Mouse (Mus musculus) forebrain, embryonic 10.5 days (tissue): ENCODE data around the gene Tcf12. TPM values are rescaled to one million over a fixed set of nuclear protein-coding genes. Genes with fewer than 3 reads are reported as not detected.

Experiments used
- DNase-seq: peaks from one replicate; pipeline ENCODE4 v3.0.0-alpha.2; 2017; ENCODE audit warnings: low spot score; ENCODE audit errors: extremely low spot score
- H3K27ac ChIP-seq: fragments of 300-500 bp; sonication (generic); 2 replicates; pipeline ENCODE4 v1.5.1; 2016; ENCODE audit warnings: mild to moderate bottlenecking
- H3K27me3 ChIP-seq: fragments of 300-500 bp; sonication (generic); 2 replicates; pipeline ENCODE4 v1.6.1; 2016; ENCODE audit warnings: mild to moderate bottlenecking; ENCODE audit not compliant: poor library complexity, severe bottlenecking
- H3K36me3 ChIP-seq: fragments of 300-500 bp; sonication (generic); replicated peaks from 2 replicates; pipeline ENCODE4 v1.6.1; 2016; ENCODE audit warnings: mild to moderate bottlenecking, moderate library complexity
- H3K4me1 ChIP-seq: fragments of 300-500 bp; sonication (generic); 2 replicates; pipeline ENCODE4 v1.6.1; 2016
- H3K4me3 ChIP-seq: fragments of 300-500 bp; sonication (generic); 2 replicates; pipeline ENCODE4 v1.5.1; 2016; ENCODE audit warnings: mild to moderate bottlenecking, moderate library complexity
- H3K9me3 ChIP-seq: fragments of 300-500 bp; sonication (generic); 2 replicates; pipeline ENCODE4 v1.6.1; 2016; ENCODE audit warnings: mild to moderate bottlenecking, moderate library complexity
- WGBS: fragments of 180-500 bp; shearing (Covaris S2); methylation state at CpG from one replicate; pipeline ENCODE4 v1.1.7; 2016; 5-methylcytosine and 5-hydroxymethylcytosine counted together
- polyA plus RNA-seq: library from polyadenylated mRNA; unstranded; fragments of >200 nt; fragmentation: Nextera tagmentation; extraction: Ambion mirVana; gene quantifications from 2 replicates; pipeline ENCODE4 v1.2.1, GENCODE M21; 2016

The Tcf12 gene
- polyA plus RNA-seq, 1 experiment from 2014 or later, result 110 TPM

DNA sequence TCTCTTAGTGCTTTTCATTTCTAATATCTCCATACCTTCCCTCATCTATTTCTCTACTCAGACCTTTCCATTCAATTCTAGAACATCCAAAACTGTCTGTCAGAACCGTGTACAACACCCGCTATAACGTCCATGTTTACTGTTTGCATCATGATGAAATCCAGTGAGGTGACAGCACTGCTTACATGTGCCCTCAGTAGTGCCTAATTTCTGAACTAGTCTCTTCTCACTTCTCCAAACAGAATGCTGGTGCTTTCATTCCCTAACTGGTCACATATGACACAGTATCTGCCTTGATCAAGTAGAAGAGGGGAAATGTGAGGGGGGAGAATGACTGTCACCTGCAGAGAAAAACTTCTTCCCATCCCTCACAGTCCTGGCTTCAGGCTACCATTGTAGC, 58.5 kb downstream of the Tcf12 start:
- no peak overlapping the region for H3K27ac ChIP-seq
- no peaks in the 10 kb centered on the region for H3K9me3 ChIP-seq
- no peaks in the 10 kb centered on the region for H3K27me3 ChIP-seq
- 95% methylated on average over 3 of the region's 3 CpGs for WGBS
- H3K36me3 ChIP-seq, result peaks cover 12% of the 10 kb centered on the region; the same call in 1 of the 2 replicates
- no peak for DNase-seq
- no peaks in the 10 kb centered on the region for H3K4me1 ChIP-seq
- no peak overlapping the region for H3K4me3 ChIP-seq

DNA sequence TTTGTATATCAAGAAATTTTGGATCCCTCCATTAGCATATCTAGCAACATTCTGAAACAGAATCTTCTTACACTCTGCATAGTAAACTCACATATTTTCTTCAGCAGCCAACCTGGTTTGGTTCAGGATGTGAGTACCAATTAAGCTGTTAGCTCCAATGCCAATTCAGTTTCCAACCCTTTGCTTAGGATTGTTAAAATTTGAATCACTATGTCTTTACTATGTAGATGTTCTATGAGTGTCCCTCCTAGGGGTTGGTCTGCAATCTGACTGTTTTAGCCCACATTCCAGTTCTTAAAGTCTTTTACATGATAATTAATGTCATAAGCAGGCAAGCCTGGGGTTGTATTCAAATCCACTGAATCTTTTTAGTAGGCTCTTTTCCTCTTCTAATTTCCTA, 71.5 kb downstream of the Tcf12 start:
- H3K27ac ChIP-seq, result no peak overlapping the region
- H3K4me3 ChIP-seq, result no peak overlapping the region
- no peak for DNase-seq
- no peaks in the 10 kb centered on the region for H3K27me3 ChIP-seq
- H3K9me3 ChIP-seq, result no peaks in the 10 kb centered on the region
- no peaks in the 10 kb centered on the region for H3K36me3 ChIP-seq
- H3K4me1 ChIP-seq, result peaks cover 22% of the 10 kb centered on the region; the same call in 1 of the 2 replicates

DNA sequence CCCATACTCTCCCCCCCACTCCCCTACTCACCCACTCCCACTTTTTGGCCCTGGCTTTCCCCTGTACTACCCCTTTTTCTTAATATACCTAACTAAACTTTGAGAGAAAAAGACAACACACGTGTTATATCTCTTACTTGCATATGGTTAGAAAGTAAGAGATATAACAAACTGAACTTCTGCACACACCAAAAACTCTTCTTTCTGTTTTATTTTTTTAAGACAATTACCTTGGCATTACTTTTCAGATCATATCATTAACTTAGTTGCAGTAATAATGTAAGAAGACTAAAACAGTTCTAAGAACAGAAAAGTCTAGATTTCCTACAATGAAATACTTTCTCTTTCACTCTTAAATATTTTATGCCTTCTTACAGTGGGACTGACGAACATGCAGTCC, 72.3 kb downstream of the Tcf12 start:
- H3K9me3 ChIP-seq, result no peaks in the 10 kb centered on the region
- DNase-seq, result no peak
- no peaks in the 10 kb centered on the region for H3K36me3 ChIP-seq
- H3K27ac ChIP-seq, result no peak overlapping the region
- no peak overlapping the region for H3K4me3 ChIP-seq
- H3K4me1 ChIP-seq, result peaks cover 22% of the 10 kb centered on the region; the same call in 1 of the 2 replicates
- WGBS, result 91% methylated on average over 2 of the region's 2 CpGs
- no peaks in the 10 kb centered on the region for H3K27me3 ChIP-seq

GRCm38 (mm10) chr9:72037059-72037516, 74.6 kb downstream of the Tcf12 start:
- H3K9me3 ChIP-seq, result no peaks in the 10 kb centered on the region
- 95% methylated on average over 2 of the region's 2 CpGs for WGBS
- H3K27me3 ChIP-seq, result no peaks in the 10 kb centered on the region
- no peak overlapping the region for H3K27ac ChIP-seq
- peaks cover 22% of the 10 kb centered on the region; the same call in 1 of the 2 replicates for H3K4me1 ChIP-seq
- no peaks in the 10 kb centered on the region for H3K36me3 ChIP-seq
- no peak overlapping the region for H3K4me3 ChIP-seq
- DNase-seq, result no peak

DNA sequence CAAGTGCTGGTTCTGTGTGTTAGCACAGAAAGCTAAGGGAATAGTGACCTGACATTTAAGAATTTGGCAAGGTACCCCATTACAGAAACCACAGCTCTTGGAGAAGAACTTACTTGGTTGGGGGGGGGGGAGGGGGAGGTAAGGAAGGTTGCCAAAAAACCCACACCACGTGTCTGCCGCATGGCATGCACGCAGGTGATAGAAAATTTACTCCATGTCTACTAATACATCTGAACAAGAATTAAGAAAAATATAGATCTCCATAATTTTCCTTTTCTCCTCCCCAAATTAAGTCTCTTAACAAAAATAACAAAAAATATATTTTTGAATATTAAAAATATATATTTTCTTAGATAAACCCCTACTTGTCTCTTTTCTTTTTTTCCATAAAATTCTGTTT, 75.4 kb downstream of the Tcf12 start:
- Histone ChIP-seq H3K4me1 (peaks cover 22% of the 10 kb centered on the region; the same call in 1 of the 2 replicates), H3K4me3 (no peak overlapping the region), H3K9me3 (no peaks in the 10 kb centered on the region), H3K27me3 (no peaks in the 10 kb centered on the region), H3K27ac (no peak overlapping the region), H3K36me3 (no peaks in the 10 kb centered on the region)
- no peak for DNase-seq
- 95% methylated on average over 3 of the region's 3 CpGs for WGBS

- no peaks in the 10 kb centered on the region for H3K27me3 ChIP-seq
- WGBS, result 93% methylated on average over 2 of the region's 2 CpGs
- H3K4me1 ChIP-seq, result peaks cover 24% of the 10 kb centered on the region; the same call in 1 of the 2 replicates
- H3K36me3 ChIP-seq, result no peaks in the 10 kb centered on the region
- no peaks in the 10 kb centered on the region for H3K9me3 ChIP-seq
- H3K27ac ChIP-seq, result no peak overlapping the region
- H3K4me3 ChIP-seq, result no peak overlapping the region
- DNase-seq, result no peak
These were observed 78.4 kb downstream of the Tcf12 start for GRCm38 (mm10) chr9:72033271-72033670.

DNA sequence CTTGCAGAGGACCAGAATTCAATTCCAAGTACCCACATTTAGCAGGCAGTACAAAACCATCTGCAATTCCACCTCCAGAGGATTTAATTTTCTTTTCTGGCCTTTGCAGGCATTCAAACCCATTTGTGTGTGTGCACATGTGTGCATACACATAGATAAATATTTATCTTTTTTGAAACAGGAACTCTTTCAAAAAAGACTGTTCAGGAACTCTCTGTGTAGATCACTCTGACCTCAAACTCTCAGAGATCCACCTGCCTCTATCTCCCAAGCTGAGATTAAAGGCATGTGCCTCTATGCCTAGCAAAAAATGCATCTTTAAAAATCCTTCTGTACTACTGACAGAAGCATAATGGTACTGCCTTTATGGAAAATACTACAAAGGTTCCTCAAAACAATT, 81.4 kb downstream of the Tcf12 start:
- DNase-seq, result no peak
- peaks cover 9% of the 10 kb centered on the region; the same call in 1 of the 2 replicates for H3K4me1 ChIP-seq
- H3K27me3 ChIP-seq, result no peaks in the 10 kb centered on the region
- no peaks in the 10 kb centered on the region for H3K36me3 ChIP-seq
- H3K9me3 ChIP-seq, result no peaks in the 10 kb centered on the region
- H3K27ac ChIP-seq, result no peak overlapping the region
- no peak overlapping the region for H3K4me3 ChIP-seq

- Histone ChIP-seq H3K9me3 (no peaks in the 10 kb centered on the region), H3K27me3 (no peaks in the 10 kb centered on the region), H3K4me3 (no peak overlapping the region), H3K36me3 (no peaks in the 10 kb centered on the region), H3K4me1 (peaks cover 9% of the 10 kb centered on the region; the same call in 1 of the 2 replicates), H3K27ac (no peak overlapping the region)
- 97% methylated on average over 1 of the region's 1 CpGs for WGBS
- no peak for DNase-seq
These were observed 82.1 kb downstream of the Tcf12 start for GRCm38 (mm10) chr9:72029601-72030000.

GRCm38 (mm10) chr9:72023274-72023673, 88.4 kb downstream of the Tcf12 start:
- Histone ChIP-seq H3K36me3 (no peaks in the 10 kb centered on the region), H3K27me3 (no peaks in the 10 kb centered on the region), H3K27ac (no peak overlapping the region), H3K4me3 (no peak overlapping the region), H3K9me3 (no peaks in the 10 kb centered on the region), H3K4me1 (peaks cover 12% of the 10 kb centered on the region; the same call in 1 of the 2 replicates)
- no peak for DNase-seq
- WGBS, result 92% methylated on average over 5 of the region's 5 CpGs

GRCm38 (mm10) chr9:72021512-72021911, 90.2 kb downstream of the Tcf12 start:
- no peaks in the 10 kb centered on the region for H3K9me3 ChIP-seq
- no peaks in the 10 kb centered on the region for H3K27me3 ChIP-seq
- peaks cover 15% of the 10 kb centered on the region; the same call in 1 of the 2 replicates for H3K4me1 ChIP-seq
- DNase-seq, result no peak
- H3K4me3 ChIP-seq, result no peak overlapping the region
- WGBS, result 90% methylated on average over 3 of the region's 3 CpGs
- H3K36me3 ChIP-seq, result no peaks in the 10 kb centered on the region
- H3K27ac ChIP-seq, result no peak overlapping the region

DNA sequence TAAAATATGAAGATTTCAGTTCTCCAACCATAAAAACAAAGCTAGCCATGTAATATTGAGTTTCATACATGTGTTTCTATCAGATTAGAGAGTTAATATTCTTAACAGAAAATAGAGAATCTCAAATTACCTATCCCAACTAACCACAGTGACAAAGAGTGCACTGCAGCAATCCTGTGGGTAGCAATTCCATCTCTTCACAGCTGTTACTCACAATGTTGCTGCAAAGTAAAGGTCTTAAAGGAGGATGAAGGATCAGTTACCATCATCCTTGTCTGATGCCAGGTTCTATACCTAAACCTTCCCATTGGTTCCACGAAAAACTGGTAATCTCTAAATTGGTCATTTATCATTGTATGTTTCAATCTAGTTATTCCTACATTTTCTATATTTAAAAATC, 95.7 kb downstream of the Tcf12 start:
- Histone ChIP-seq H3K27me3 (no peaks in the 10 kb centered on the region), H3K4me1 (peaks cover 11% of the 10 kb centered on the region; the same call in 1 of the 2 replicates), H3K36me3 (peaks cover 9% of the 10 kb centered on the region), H3K4me3 (no peak overlapping the region), H3K27ac (no peak overlapping the region), H3K9me3 (no peaks in the 10 kb centered on the region)
- 94% methylated on average over 1 of the region's 1 CpGs for WGBS
- no peak for DNase-seq

DNA sequence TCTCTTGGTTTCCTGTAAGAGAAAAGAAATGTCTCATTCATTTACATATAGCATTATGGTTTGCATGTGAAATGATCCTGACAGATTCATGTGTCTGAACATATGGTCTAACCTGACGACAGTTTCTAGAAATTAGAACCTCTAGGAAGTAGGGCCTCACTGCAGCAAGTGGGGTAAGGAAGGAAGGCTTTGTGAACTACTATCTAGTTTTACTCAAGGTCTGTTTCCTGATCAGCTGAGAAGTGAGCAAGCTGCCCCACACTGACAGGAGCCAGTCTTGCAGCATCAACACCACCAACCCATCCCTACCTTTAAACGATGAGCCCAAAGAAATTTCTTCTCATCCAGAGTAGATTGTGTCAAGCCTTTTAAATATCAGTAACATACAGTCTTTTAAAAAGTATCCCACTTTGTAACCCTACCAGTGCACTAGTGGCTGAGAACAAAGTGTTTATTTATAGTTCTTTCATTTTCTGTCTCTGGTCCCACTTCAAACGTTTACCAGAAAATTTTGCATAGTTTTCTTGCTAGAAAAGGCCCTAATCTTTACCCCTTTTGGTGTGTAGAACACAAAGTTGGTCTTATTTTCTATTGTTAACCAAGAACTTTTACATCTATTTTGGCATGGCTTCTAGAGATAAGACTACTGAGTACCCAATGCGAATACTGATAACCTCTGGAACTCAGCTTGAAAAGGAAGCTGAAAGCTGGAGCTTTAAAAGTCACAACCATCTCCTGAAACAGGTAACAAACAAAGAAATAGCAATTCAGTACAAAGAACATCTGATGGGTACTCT, 96.9 kb downstream of the Tcf12 start:
- 86% methylated on average over 4 of the region's 4 CpGs for WGBS
- no peak for DNase-seq

DNA sequence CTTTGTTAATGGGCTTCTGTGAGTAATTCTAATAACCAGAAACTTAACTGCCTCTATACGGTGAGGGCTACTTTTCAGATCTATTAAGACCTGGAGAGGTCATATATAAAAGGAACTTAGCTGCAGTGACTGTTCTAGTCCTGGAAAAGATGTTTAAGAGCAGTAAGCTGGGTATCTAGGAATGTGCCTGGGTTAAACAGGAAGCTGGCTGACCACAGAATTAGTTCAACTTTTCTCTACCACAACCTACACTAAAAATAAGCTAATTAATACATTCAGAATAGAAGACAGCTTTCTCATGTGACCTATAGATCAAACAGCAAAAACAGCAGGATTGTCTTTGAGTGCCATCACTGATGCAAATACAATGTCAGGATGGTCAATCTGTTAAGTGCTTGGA, 98.1 kb downstream of the Tcf12 start:
- peaks cover 3% of the 10 kb centered on the region; the same call in 1 of the 2 replicates for H3K4me1 ChIP-seq
- no peak for DNase-seq
- no peak overlapping the region for H3K4me3 ChIP-seq
- H3K27ac ChIP-seq, result no peak overlapping the region
- no peaks in the 10 kb centered on the region for H3K9me3 ChIP-seq
- H3K36me3 ChIP-seq, result peaks cover 9% of the 10 kb centered on the region
- 96% methylated on average over 1 of the region's 1 CpGs for WGBS
- H3K27me3 ChIP-seq, result no peaks in the 10 kb centered on the region

More for the DNA sequence above, 96.9 kb downstream of the Tcf12 start:
- no peaks in the 10 kb centered on the region for H3K9me3 ChIP-seq
- H3K4me1 ChIP-seq, result peaks cover 5% of the 10 kb centered on the region; the same call in 1 of the 2 replicates
- peaks cover 9% of the 10 kb centered on the region for H3K36me3 ChIP-seq
- no peaks in the 10 kb centered on the region for H3K27me3 ChIP-seq
- H3K4me3 ChIP-seq, result no peak overlapping the region
- H3K27ac ChIP-seq, result no peak overlapping the region
